Mouse (Mus musculus): Measurements from ENCODE around the gene Grip1. TPM values are rescaled to one million over a fixed set of nuclear protein-coding genes. Genes with fewer than 3 reads are reported as not detected.
A peak's percentile ranks its signal among the peaks of the same experiment; 100 is the strongest.

The Grip1 gene
- total and polyA plus RNA-seq, 2 experiments, result under 0.01 to 0.02 TPM

GRCm38 (mm10) chr10:120113980-120114379 lies 660.4 kb downstream of the Grip1 start:
- no peak for TF ChIP-seq POLR2A (IDR thresholded peaks at IDR 0.05; ENCODE audit: extremely low read depth, insufficient read depth, low read length)
- TF ChIP-seq CTCF (IDR thresholded peaks at IDR 0.05; ENCODE audit: low read depth, low read length), result no peak
- DNase-seq (ENCODE audit: extremely low read depth, low read depth, low spot score), result no peak
- H3K27me3 ChIP-seq (ENCODE audit: control insufficient read depth, insufficient read depth, low read length), result no peaks in the 10 kb centered on the region
- no peak overlapping the region for H3K9ac ChIP-seq (ENCODE audit: low read depth, low read length)
- peaks cover 5% of the 10 kb centered on the region; the same call in 1 of the 2 replicates for H3K4me1 ChIP-seq (ENCODE audit: control insufficient read depth, insufficient read depth, low read length)
- no peak overlapping the region for H3K4me3 ChIP-seq (ENCODE audit: insufficient read depth, low read depth, low read length)
- H3K36me3 ChIP-seq (ENCODE audit: control insufficient read depth, insufficient read depth, low read length), result peaks cover 14% of the 10 kb centered on the region
- H3K79me2 ChIP-seq (ENCODE audit: control insufficient read depth, insufficient read depth, low read length), result peaks cover 6% of the 10 kb centered on the region; the same call in 1 of the 2 replicates
- 93% methylated on average over 6 of the region's 6 CpGs for WGBS
- H3K27ac ChIP-seq (replicated peaks; ENCODE audit: insufficient read depth, low read depth, low read length), result no peak overlapping the region

GRCm38 (mm10) chr10:120114493-120114892 lies 660.9 kb downstream of the Grip1 start:
- Histone ChIP-seq H3K36me3 (ENCODE audit: control insufficient read depth, insufficient read depth, low read length) (peaks cover 10% of the 10 kb centered on the region), H3K4me1 (ENCODE audit: control insufficient read depth, insufficient read depth, low read length) (peaks cover 5% of the 10 kb centered on the region; the same call in 1 of the 2 replicates), H3K27me3 (ENCODE audit: control insufficient read depth, insufficient read depth, low read length) (no peaks in the 10 kb centered on the region), H3K27ac (replicated peaks; ENCODE audit: insufficient read depth, low read depth, low read length) (no peak overlapping the region), H3K9ac (ENCODE audit: low read depth, low read length) (no peak overlapping the region), H3K79me2 (ENCODE audit: control insufficient read depth, insufficient read depth, low read length) (peaks cover 6% of the 10 kb centered on the region; the same call in 1 of the 2 replicates), H3K4me3 (ENCODE audit: insufficient read depth, low read depth, low read length) (no peak overlapping the region)
- TF ChIP-seq CTCF (IDR thresholded peaks at IDR 0.05; ENCODE audit: low read depth, low read length) (no peak), POLR2A (IDR thresholded peaks at IDR 0.05; ENCODE audit: extremely low read depth, insufficient read depth, low read length) (no peak)
- DNase-seq (ENCODE audit: extremely low read depth, low read depth, low spot score), result no peak
- WGBS, result 77% methylated on average over 7 of the region's 7 CpGs

GRCm38 (mm10) chr10:120115249-120115648 lies 661.6 kb downstream of the Grip1 start:
- H3K79me2 ChIP-seq (ENCODE audit: control insufficient read depth, insufficient read depth, low read length), result peaks cover 6% of the 10 kb centered on the region; the same call in 1 of the 2 replicates
- H3K9ac ChIP-seq (ENCODE audit: low read depth, low read length), result no peak overlapping the region
- 98% methylated on average over 1 of the region's 1 CpGs for WGBS
- H3K27ac ChIP-seq (replicated peaks; ENCODE audit: insufficient read depth, low read depth, low read length), result no peak overlapping the region
- H3K36me3 ChIP-seq (ENCODE audit: control insufficient read depth, insufficient read depth, low read length), result peaks cover 6% of the 10 kb centered on the region
- DNase-seq (ENCODE audit: extremely low read depth, low read depth, low spot score), result peak; percentile 4
- TF ChIP-seq POLR2A (IDR thresholded peaks at IDR 0.05; ENCODE audit: extremely low read depth, insufficient read depth, low read length), result no peak
- no peak for TF ChIP-seq CTCF (IDR thresholded peaks at IDR 0.05; ENCODE audit: low read depth, low read length)
- H3K27me3 ChIP-seq (ENCODE audit: control insufficient read depth, insufficient read depth, low read length), result no peaks in the 10 kb centered on the region
- peaks cover 5% of the 10 kb centered on the region; the same call in 1 of the 2 replicates for H3K4me1 ChIP-seq (ENCODE audit: control insufficient read depth, insufficient read depth, low read length)
- H3K4me3 ChIP-seq (ENCODE audit: insufficient read depth, low read depth, low read length), result no peak overlapping the region

GRCm38 (mm10) chr10:120123721-120124120 lies 670.1 kb downstream of the Grip1 start:
- no peaks in the 10 kb centered on the region for H3K27me3 ChIP-seq (ENCODE audit: control insufficient read depth, insufficient read depth, low read length)
- H3K27ac ChIP-seq (replicated peaks; ENCODE audit: insufficient read depth, low read depth, low read length), result no peak overlapping the region
- H3K36me3 ChIP-seq (ENCODE audit: control insufficient read depth, insufficient read depth, low read length), result no peaks in the 10 kb centered on the region
- TF ChIP-seq POLR2A (IDR thresholded peaks at IDR 0.05; ENCODE audit: extremely low read depth, insufficient read depth, low read length) (no peak), CTCF (IDR thresholded peaks at IDR 0.05; ENCODE audit: low read depth, low read length) (no peak)
- 91% methylated on average over 3 of the region's 3 CpGs for WGBS
- H3K9ac ChIP-seq (ENCODE audit: low read depth, low read length), result no peak overlapping the region
- H3K4me1 ChIP-seq (ENCODE audit: control insufficient read depth, insufficient read depth, low read length), result no peaks in the 10 kb centered on the region
- no peak for DNase-seq (ENCODE audit: extremely low read depth, low read depth, low spot score)
- no peaks in the 10 kb centered on the region for H3K79me2 ChIP-seq (ENCODE audit: control insufficient read depth, insufficient read depth, low read length)
- no peak overlapping the region for H3K4me3 ChIP-seq (ENCODE audit: insufficient read depth, low read depth, low read length)

GRCm38 (mm10) chr10:120124801-120125464 lies 671.3 kb downstream of the Grip1 start:
- WGBS, result 51% methylated on average over 7 of the region's 7 CpGs
- TF ChIP-seq POLR2A (IDR thresholded peaks at IDR 0.05; ENCODE audit: extremely low read depth, insufficient read depth, low read length) (no peak), CTCF (IDR thresholded peaks at IDR 0.05; ENCODE audit: low read depth, low read length) (peak; percentile 80)
- Histone ChIP-seq H3K9ac (ENCODE audit: low read depth, low read length) (no peak overlapping the region), H3K4me1 (ENCODE audit: control insufficient read depth, insufficient read depth, low read length) (no peaks in the 10 kb centered on the region), H3K27ac (replicated peaks; ENCODE audit: insufficient read depth, low read depth, low read length) (no peak overlapping the region), H3K79me2 (ENCODE audit: control insufficient read depth, insufficient read depth, low read length) (no peaks in the 10 kb centered on the region), H3K27me3 (ENCODE audit: control insufficient read depth, insufficient read depth, low read length) (no peaks in the 10 kb centered on the region), H3K36me3 (ENCODE audit: control insufficient read depth, insufficient read depth, low read length) (no peaks in the 10 kb centered on the region), H3K4me3 (ENCODE audit: insufficient read depth, low read depth, low read length) (no peak overlapping the region)
- peak; percentile 63 for DNase-seq (ENCODE audit: extremely low read depth, low read depth, low spot score)

- 70% methylated on average over 10 of the region's 10 CpGs for WGBS
- TF ChIP-seq POLR2A (IDR thresholded peaks at IDR 0.05; ENCODE audit: extremely low read depth, insufficient read depth, low read length) (no peak), CTCF (IDR thresholded peaks at IDR 0.05; ENCODE audit: low read depth, low read length) (no peak)
These were observed 671.8 kb downstream of the Grip1 start for GRCm38 (mm10) chr10:120125465-120125857.

More at GRCm38 (mm10) chr10:120125465-120125857, 671.8 kb downstream of the Grip1 start:
- no peaks in the 10 kb centered on the region for H3K27me3 ChIP-seq (ENCODE audit: control insufficient read depth, insufficient read depth, low read length)
- no peak for DNase-seq (ENCODE audit: extremely low read depth, low read depth, low spot score)
- no peak overlapping the region for H3K4me3 ChIP-seq (ENCODE audit: insufficient read depth, low read depth, low read length)
- no peaks in the 10 kb centered on the region for H3K36me3 ChIP-seq (ENCODE audit: control insufficient read depth, insufficient read depth, low read length)
- no peaks in the 10 kb centered on the region for H3K79me2 ChIP-seq (ENCODE audit: control insufficient read depth, insufficient read depth, low read length)
- H3K27ac ChIP-seq (replicated peaks; ENCODE audit: insufficient read depth, low read depth, low read length), result no peak overlapping the region
- no peaks in the 10 kb centered on the region for H3K4me1 ChIP-seq (ENCODE audit: control insufficient read depth, insufficient read depth, low read length)
- H3K9ac ChIP-seq (ENCODE audit: low read depth, low read length), result no peak overlapping the region

Data from liver, adult 2 months (tissue).